Mouse (Mus musculus) ES-Bruce4 (cell line): ENCODE results near the gene Pfpl. TPM values are rescaled to one million over a fixed set of nuclear protein-coding genes. Genes with fewer than 3 reads are reported as not detected.

Source experiments
- H3K27ac ChIP-seq: 2 replicates; pipeline ENCODE4 v1.5.1; 2012; ENCODE audit warnings: low read length, inconsistent platforms; ENCODE audit not compliant: insufficient read depth
- H3K27me3 ChIP-seq: 2 replicates; pipeline ENCODE4 v1.6.1; 2012; ENCODE audit warnings: mild to moderate bottlenecking, low read length, inconsistent platforms; ENCODE audit not compliant: control insufficient read depth, poor library complexity, insufficient read depth, severe bottlenecking
- H3K36me3 ChIP-seq: 2 replicates; pipeline ENCODE4 v1.6.1; 2012; ENCODE audit warnings: inconsistent platforms, mild to moderate bottlenecking, low read length, moderate library complexity; ENCODE audit not compliant: control insufficient read depth, poor library complexity, insufficient read depth, severe bottlenecking
- H3K4me1 ChIP-seq: one replicate; pipeline ENCODE4 v1.8.1; 2011; ENCODE audit warnings: low read length; ENCODE audit not compliant: control insufficient read depth, insufficient read depth
- H3K4me3 ChIP-seq: 2 replicates; pipeline ENCODE4 v1.5.1; 2011; ENCODE audit warnings: low read depth, mild to moderate bottlenecking, low read length
- H3K9ac ChIP-seq: 2 replicates; pipeline ENCODE4 v1.6.1; 2012; ENCODE audit warnings: low read depth, mild to moderate bottlenecking, inconsistent platforms; ENCODE audit not compliant: poor library complexity, severe bottlenecking
- H3K9me3 ChIP-seq: replicated peaks from 2 replicates; pipeline ENCODE4 v1.6.1; 2012; ENCODE audit warnings: mild to moderate bottlenecking, low read length, inconsistent platforms; ENCODE audit not compliant: control insufficient read depth, poor library complexity, insufficient read depth, severe bottlenecking
- CTCF ChIP-seq: IDR thresholded peaks from one replicate; pipeline ENCODE4 v1.8.1; 2011; ENCODE audit warnings: low read depth, low read length
- EP300 ChIP-seq: IDR thresholded peaks from 2 replicates; pipeline ENCODE4 v1.6.1; 2011; ENCODE audit warnings: low read depth, low read length; ENCODE audit not compliant: insufficient read depth
- POLR2A ChIP-seq: IDR thresholded peaks from one replicate; pipeline ENCODE4 v1.8.1; 2011; ENCODE audit warnings: low read length; ENCODE audit not compliant: insufficient read depth
- polyA plus RNA-seq: library from polyadenylated mRNA; stranded (reverse); fragments of >200 nt; gene quantifications from 2 replicates; pipeline ENCODE4 v1.2.4, GENCODE M21; 2011; ENCODE audit warnings: low read depth; ENCODE audit not compliant: missing spikeins, insufficient read depth, insufficient read length

Pfpl gene
- polyA plus RNA-seq, 1 experiment: not detected

- Histone ChIP-seq H3K27ac (no peak overlapping the region), H3K9me3 (no peaks in the 10 kb centered on the region), H3K27me3 (no peaks in the 10 kb centered on the region), H3K36me3 (no peaks in the 10 kb centered on the region), H3K4me1 (no peaks in the 10 kb centered on the region), H3K9ac (no peak overlapping the region), H3K4me3 (no peak overlapping the region)
- no peak for TF ChIP-seq POLR2A
- TF ChIP-seq EP300: no peak
- no peak for TF ChIP-seq CTCF
These were observed 6.0 kb upstream of the Pfpl start for GRCm38 (mm10) chr19:12421680-12422079.

GRCm38 (mm10) chr19:12427101-12427500 is 604 bp upstream of the Pfpl start:
- Histone ChIP-seq H3K4me3 (no peak overlapping the region), H3K27ac (no peak overlapping the region), H3K27me3 (no peaks in the 10 kb centered on the region), H3K36me3 (no peaks in the 10 kb centered on the region), H3K4me1 (no peaks in the 10 kb centered on the region), H3K9ac (no peak overlapping the region), H3K9me3 (no peaks in the 10 kb centered on the region)
- TF ChIP-seq EP300 (no peak), CTCF (no peak), POLR2A (no peak)

GRCm38 (mm10) chr19:12433033-12433432 is 5.3 kb downstream of the Pfpl start:
- no peak overlapping the region for H3K4me3 ChIP-seq
- no peaks in the 10 kb centered on the region for H3K36me3 ChIP-seq
- no peak overlapping the region for H3K27ac ChIP-seq
- no peaks in the 10 kb centered on the region for H3K9me3 ChIP-seq
- no peaks in the 10 kb centered on the region for H3K27me3 ChIP-seq
- no peak overlapping the region for H3K9ac ChIP-seq
- no peaks in the 10 kb centered on the region for H3K4me1 ChIP-seq
- no peak for TF ChIP-seq EP300
- peak; percentile 38 for TF ChIP-seq CTCF

- no peaks in the 10 kb centered on the region for H3K27me3 ChIP-seq
- no peak overlapping the region for H3K27ac ChIP-seq
- H3K9me3 ChIP-seq: no peaks in the 10 kb centered on the region
- TF ChIP-seq CTCF (no peak), EP300 (no peak), POLR2A (no peak)
- no peak overlapping the region for H3K9ac ChIP-seq
- no peaks in the 10 kb centered on the region for H3K4me1 ChIP-seq
- no peaks in the 10 kb centered on the region for H3K36me3 ChIP-seq
- H3K4me3 ChIP-seq: no peak overlapping the region
These were observed 7.3 kb downstream of the Pfpl start for GRCm38 (mm10) chr19:12435011-12435416.

- no peak overlapping the region for H3K27ac ChIP-seq
- H3K4me1 ChIP-seq: no peaks in the 10 kb centered on the region
- no peak overlapping the region for H3K4me3 ChIP-seq
- no peak overlapping the region for H3K9ac ChIP-seq
- no peaks in the 10 kb centered on the region for H3K36me3 ChIP-seq
- TF ChIP-seq EP300 (no peak), CTCF (no peak), POLR2A (no peak)
- H3K9me3 ChIP-seq: no peaks in the 10 kb centered on the region
- no peaks in the 10 kb centered on the region for H3K27me3 ChIP-seq
These were observed 8.2 kb downstream of the Pfpl start for GRCm38 (mm10) chr19:12435750-12436524.

- TF ChIP-seq POLR2A (no peak), EP300 (no peak), CTCF (no peak)
- H3K4me1 ChIP-seq: no peaks in the 10 kb centered on the region
- H3K9ac ChIP-seq: no peak overlapping the region
- H3K4me3 ChIP-seq: no peak overlapping the region
- no peaks in the 10 kb centered on the region for H3K9me3 ChIP-seq
- H3K27me3 ChIP-seq: no peaks in the 10 kb centered on the region
- H3K27ac ChIP-seq: no peak overlapping the region
- H3K36me3 ChIP-seq: no peaks in the 10 kb centered on the region
These were observed 11.9 kb downstream of the Pfpl start for GRCm38 (mm10) chr19:12439581-12439980.
